Mouse (Mus musculus): Measurements from ENCODE around the gene Fam107b.

Fam107b gene

GRCm38 (mm10) chr2:3740256-3740655 lies 170.0 kb downstream of the Fam107b start:
- no peak for DNase-seq (ENCODE audit: low read depth)

GRCm38 (mm10) chr2:3740670-3741069 lies 170.4 kb downstream of the Fam107b start:
- no peak for DNase-seq (ENCODE audit: low read depth)

- DNase-seq (ENCODE audit: low read depth), result no peak
Observed at GRCm38 (mm10) chr2:3742519-3742918, 172.2 kb downstream of the Fam107b start.

- DNase-seq (ENCODE audit: low read depth), result no peak
Observed at GRCm38 (mm10) chr2:3745041-3745440, 174.8 kb downstream of the Fam107b start.

GRCm38 (mm10) chr2:3745910-3746606 lies 175.8 kb downstream of the Fam107b start:
- no peak for DNase-seq (ENCODE audit: low read depth)

GRCm38 (mm10) chr2:3748714-3749503 lies 178.6 kb downstream of the Fam107b start:
- DNase-seq (ENCODE audit: low read depth), result no peak

- no peak for DNase-seq (ENCODE audit: low read depth)
Observed at GRCm38 (mm10) chr2:3749504-3750024, 179.3 kb downstream of the Fam107b start.

- no peak for DNase-seq (ENCODE audit: low read depth)
Observed at GRCm38 (mm10) chr2:3750126-3750525, 179.8 kb downstream of the Fam107b start.

GRCm38 (mm10) chr2:3752365-3752764 lies 182.1 kb downstream of the Fam107b start:
- no peak for DNase-seq (ENCODE audit: low read depth)

- DNase-seq (ENCODE audit: low read depth), result no peak
Observed at GRCm38 (mm10) chr2:3752893-3753292, 182.6 kb downstream of the Fam107b start.

GRCm38 (mm10) chr2:3753749-3754148 lies 183.5 kb downstream of the Fam107b start:
- no peak for DNase-seq (ENCODE audit: low read depth)

- no peak for DNase-seq (ENCODE audit: low read depth)
Observed at GRCm38 (mm10) chr2:3755936-3756335, 185.6 kb downstream of the Fam107b start.

GRCm38 (mm10) chr2:3758406-3758805 lies 188.1 kb downstream of the Fam107b start:
- no peak for DNase-seq (ENCODE audit: low read depth)

GRCm38 (mm10) chr2:3760234-3760836 lies 190.0 kb downstream of the Fam107b start:
- no peak for DNase-seq (ENCODE audit: low read depth)

GRCm38 (mm10) chr2:3764136-3764535 lies 193.8 kb downstream of the Fam107b start:
- DNase-seq (ENCODE audit: low read depth), result no peak

GRCm38 (mm10) chr2:3765957-3766783 lies 195.9 kb downstream of the Fam107b start:
- DNase-seq (ENCODE audit: low read depth), result no peak

- DNase-seq (ENCODE audit: low read depth), result peak; percentile 74
Observed at GRCm38 (mm10) chr2:3769260-3769659, 199.0 kb downstream of the Fam107b start.

GRCm38 (mm10) chr2:3769786-3770318 lies 199.6 kb downstream of the Fam107b start:
- no peak for DNase-seq (ENCODE audit: low read depth)

- no peak for DNase-seq (ENCODE audit: low read depth)
Observed at GRCm38 (mm10) chr2:3770383-3770782, 200.1 kb downstream of the Fam107b start.

GRCm38 (mm10) chr2:3771483-3771882 lies 201.2 kb downstream of the Fam107b start:
- DNase-seq (ENCODE audit: low read depth), result no peak

GRCm38 (mm10) chr2:3773089-3773488 lies 202.8 kb downstream of the Fam107b start:
- DNase-seq (ENCODE audit: low read depth), result no peak

GRCm38 (mm10) chr2:3775569-3775968 lies 205.3 kb downstream of the Fam107b start:
- DNase-seq (ENCODE audit: low read depth), result no peak
